Mouse (Mus musculus): ENCODE data around the gene N4bp2l2. TPM values are rescaled to one million over a fixed set of nuclear protein-coding genes. Genes with fewer than 3 reads are reported as not detected.
A peak's percentile ranks its signal among the peaks of the same experiment; 100 is the strongest.

The N4bp2l2 gene
- total RNA-seq, 2 experiments from 2014 or later, result 84.8 to 97.6 TPM

GRCm38 (mm10) chr5:150595366-150596016, 70.5 kb downstream of the N4bp2l2 start:
- no peak for DNase-seq

GRCm38 (mm10) chr5:150594649-150595339, 71.2 kb downstream of the N4bp2l2 start:
- no peak for DNase-seq

- peak; percentile 72 to 74 for DNase-seq
Observed at GRCm38 (mm10) chr5:150593756-150594648, 72.0 kb downstream of the N4bp2l2 start.

GRCm38 (mm10) chr5:150592904-150593755, 72.9 kb downstream of the N4bp2l2 start:
- peak; percentile 46 to 52 for DNase-seq

- no peak for DNase-seq
Observed at GRCm38 (mm10) chr5:150592186-150592903, 73.6 kb downstream of the N4bp2l2 start.

GRCm38 (mm10) chr5:150589945-150590344, 76.0 kb downstream of the N4bp2l2 start:
- no peak for DNase-seq

GRCm38 (mm10) chr5:150584337-150584729, 81.7 kb downstream of the N4bp2l2 start:
- no peak for DNase-seq

- no peak for DNase-seq
Observed at GRCm38 (mm10) chr5:150583622-150584336, 82.2 kb downstream of the N4bp2l2 start.

- no peak for DNase-seq
Observed at GRCm38 (mm10) chr5:150583181-150583580, 82.8 kb downstream of the N4bp2l2 start.

GRCm38 (mm10) chr5:150581180-150581579, 84.8 kb downstream of the N4bp2l2 start:
- DNase-seq, result no peak

GRCm38 (mm10) chr5:150578613-150579171, 87.3 kb downstream of the N4bp2l2 start:
- no peak for DNase-seq

- no peak for DNase-seq
Observed at GRCm38 (mm10) chr5:150576832-150577231, 89.2 kb downstream of the N4bp2l2 start.

- DNase-seq, result no peak
Observed at GRCm38 (mm10) chr5:150574885-150575284, 91.1 kb downstream of the N4bp2l2 start.

GRCm38 (mm10) chr5:150574403-150574802, 91.6 kb downstream of the N4bp2l2 start:
- no peak for DNase-seq

- no peak for DNase-seq
Observed at GRCm38 (mm10) chr5:150570496-150571219, 95.3 kb downstream of the N4bp2l2 start.

GRCm38 (mm10) chr5:150566971-150567370, 99.0 kb downstream of the N4bp2l2 start:
- DNase-seq, result no peak

- DNase-seq, result no peak
Observed at GRCm38 (mm10) chr5:150566226-150566625, 99.8 kb downstream of the N4bp2l2 start.

- DNase-seq, result no peak
Observed at GRCm38 (mm10) chr5:150564426-150564825, 101.6 kb downstream of the N4bp2l2 start.

- DNase-seq, result no peak
Observed at GRCm38 (mm10) chr5:150561783-150562182, 104.2 kb downstream of the N4bp2l2 start.

GRCm38 (mm10) chr5:150561376-150561775, 104.6 kb downstream of the N4bp2l2 start:
- no peak for DNase-seq
